Mouse (Mus musculus) G1E (cell line): ENCODE measurements around the gene Glis2. TPM values are rescaled to one million over a fixed set of nuclear protein-coding genes. Genes with fewer than 3 reads are reported as not detected.
A peak's percentile ranks its signal among the peaks of the same experiment; 100 is the strongest.

ENCODE experiments used
- ATAC-seq: 2 replicates; pipeline ENCODE4 v1.8.0; 2016; ENCODE audit warnings: mild to moderate bottlenecking; ENCODE audit not compliant: insufficient number of reproducible peaks, poor library complexity, low FRiP score, severe bottlenecking; ENCODE audit errors: extremely low read depth
- DNase-seq: peaks from one replicate; pipeline ENCODE4 v3.0.0; 2012; ENCODE audit warnings: low spot score
- H3K27me3 ChIP-seq: 2 replicates; pipeline ENCODE4 v1.6.1; 2012; ENCODE audit warnings: mild to moderate bottlenecking, low read length, inconsistent platforms; ENCODE audit not compliant: insufficient read depth
- H3K36me3 ChIP-seq: replicated peaks from 2 replicates; pipeline ENCODE3; 2012; ENCODE audit warnings: mild to moderate bottlenecking, inconsistent platforms
- H3K4me1 ChIP-seq: 2 replicates; pipeline ENCODE4 v1.6.1; 2012; ENCODE audit warnings: low read depth, low read length, inconsistent platforms, mixed read lengths; ENCODE audit not compliant: insufficient read depth
- H3K4me3 ChIP-seq: 2 replicates; pipeline ENCODE4 v1.5.1; 2012; ENCODE audit warnings: low read depth, mild to moderate bottlenecking, inconsistent platforms, low read length, moderate library complexity, mixed read lengths
- H3K9me3 ChIP-seq: replicated peaks from 2 replicates; pipeline ENCODE4 v1.6.1; 2012; ENCODE audit warnings: inconsistent platforms
- CTCF ChIP-seq: IDR thresholded peaks from 2 replicates; pipeline ENCODE4 v1.5.1; 2012; ENCODE audit warnings: low read depth, low read length, inconsistent platforms, mixed read lengths
- GATA1 ChIP-seq: IDR thresholded peaks from 2 replicates; pipeline ENCODE4 v1.6.1; 2012; ENCODE audit warnings: borderline replicate concordance, low read length, inconsistent platforms, mixed read lengths
- GATA2 ChIP-seq: IDR thresholded peaks from 2 replicates; pipeline ENCODE4 v1.6.1; 2012; ENCODE audit warnings: low read depth, low read length, inconsistent platforms, borderline replicate concordance
- POLR2AphosphoS5 ChIP-seq: IDR thresholded peaks from 2 replicates; pipeline ENCODE4 v1.6.1; 2012; ENCODE audit warnings: low read depth, low read length, inconsistent platforms; ENCODE audit not compliant: insufficient replicate concordance
- TAL1 ChIP-seq: conservative IDR thresholded peaks from 2 replicates; pipeline ENCODE4 v1.6.1; 2012; ENCODE audit warnings: low read depth, low read length, inconsistent platforms, mixed read lengths
- polyA plus RNA-seq: library from polyadenylated mRNA; stranded (reverse); fragments of >175 nt; gene quantifications from 2 replicates; pipeline ENCODE4 v1.2.3, GENCODE M21; 2012
- total RNA-seq, 2 experiments: library from RNA; stranded (forward) in 1 of 2; stranded (reverse) in 1 of 2; fragments of 200-1000 nt in 1 of 2; fragments of >200 nt in 1 of 2; fragmentation: Nextera tagmentation in 1 of 2; gene quantifications; 2 replicates each; pipeline ENCODE4 v1.2.3; 2014 to 2017

The Glis2 gene
- total and polyA plus RNA-seq, 3 experiments: 1.0 to 2.8 (median 2.6) TPM

GRCm38 (mm10) chr16:4614639-4615038 is 20.1 kb downstream of the Glis2 start:
- Histone ChIP-seq H3K27me3 (peaks cover 11% of the 10 kb centered on the region), H3K9me3 (no peaks in the 10 kb centered on the region), H3K4me1 (no peaks in the 10 kb centered on the region), H3K4me3 (no peak overlapping the region), H3K36me3 (peaks cover 65% of the 10 kb centered on the region)
- no peak for TF ChIP-seq TAL1
- ATAC-seq: no peak
- DNase-seq: no peak

- Histone ChIP-seq H3K27me3 (peaks cover 8% of the 10 kb centered on the region), H3K36me3 (peaks cover 72% of the 10 kb centered on the region), H3K4me3 (no peak overlapping the region), H3K9me3 (no peaks in the 10 kb centered on the region), H3K4me1 (no peaks in the 10 kb centered on the region)
- TF ChIP-seq GATA2 (no peak), TAL1 (no peak), POLR2AphosphoS5 (no peak), CTCF (no peak), GATA1 (no peak)
- ATAC-seq (no peak), DNase-seq (no peak)
Measured at GRCm38 (mm10) chr16:4615297-4615696, 20.8 kb downstream of the Glis2 start.

- TF ChIP-seq CTCF (no peak), TAL1 (no peak), POLR2AphosphoS5 (no peak), GATA2 (no peak), GATA1 (no peak)
Measured at GRCm38 (mm10) chr16:4616829-4617228, 22.3 kb downstream of the Glis2 start.

GRCm38 (mm10) chr16:4624074-4624473 is 29.6 kb downstream of the Glis2 start:
- no peaks in the 10 kb centered on the region for H3K9me3 ChIP-seq
- H3K27me3 ChIP-seq: no peaks in the 10 kb centered on the region
- ATAC-seq (no peak), DNase-seq (no peak)
- peaks cover 77% of the 10 kb centered on the region for H3K36me3 ChIP-seq
- H3K4me1 ChIP-seq: peaks cover 34% of the 10 kb centered on the region
- H3K4me3 ChIP-seq: peak overlapping the region; percentile 88
- no peak for TF ChIP-seq POLR2AphosphoS5
- TF ChIP-seq TAL1: no peak
- no peak for TF ChIP-seq GATA2
- TF ChIP-seq GATA1: no peak
- no peak for TF ChIP-seq CTCF

More at GRCm38 (mm10) chr16:4616829-4617228, 22.3 kb downstream of the Glis2 start:
- ATAC-seq (no peak), DNase-seq (no peak)
- peaks cover 84% of the 10 kb centered on the region for H3K36me3 ChIP-seq
- no peaks in the 10 kb centered on the region for H3K9me3 ChIP-seq
- H3K27me3 ChIP-seq: no peaks in the 10 kb centered on the region
- H3K4me3 ChIP-seq: no peak overlapping the region
- H3K4me1 ChIP-seq: peaks cover 5% of the 10 kb centered on the region; the same call in 1 of the 2 replicates

GRCm38 (mm10) chr16:4624481-4625110 is 30.1 kb downstream of the Glis2 start, which contains the start of gene Pam16:
Gene Pam16 (minus strand): TSS chr16:4624988.
- peak; percentile 80 for DNase-seq
- peak; percentile 70 for ATAC-seq
- Histone ChIP-seq H3K4me3 (peak within 1 kb of the TSS; percentile 88), H3K9me3 (no peaks in the 10 kb centered on the region), H3K4me1 (peaks cover 34% of the 10 kb centered on the region), H3K27me3 (no peaks in the 10 kb centered on the region), H3K36me3 (peaks cover 77% of the 10 kb centered on the region)
- TF ChIP-seq CTCF (no peak), TAL1 (no peak), POLR2AphosphoS5 (0 out of 2 replicates have a peak, but pooled peaks have one; percentile 48)

GRCm38 (mm10) chr16:4627105-4627504 is 32.6 kb downstream of the Glis2 start:
- no peak for DNase-seq
- TF ChIP-seq POLR2AphosphoS5 (no peak), CTCF (no peak), GATA1 (no peak), TAL1 (no peak)
- Histone ChIP-seq H3K9me3 (no peaks in the 10 kb centered on the region), H3K4me1 (peaks cover 34% of the 10 kb centered on the region), H3K27me3 (no peaks in the 10 kb centered on the region), H3K36me3 (peaks cover 81% of the 10 kb centered on the region), H3K4me3 (no peak overlapping the region)
- no peak for ATAC-seq

- Histone ChIP-seq H3K27me3 (no peaks in the 10 kb centered on the region), H3K9me3 (no peaks in the 10 kb centered on the region), H3K36me3 (peaks cover 87% of the 10 kb centered on the region), H3K4me3 (no peak overlapping the region), H3K4me1 (peaks cover 19% of the 10 kb centered on the region)
- DNase-seq: no peak
- TF ChIP-seq POLR2AphosphoS5 (no peak), GATA1 (no peak), GATA2 (no peak), CTCF (no peak), TAL1 (no peak)
- ATAC-seq: no peak
Measured at GRCm38 (mm10) chr16:4628898-4629419, 34.4 kb downstream of the Glis2 start.
